Mouse (Mus musculus) large intestine, adult 2 months (tissue): ENCODE measurements around the gene Tmem126a. TPM values are rescaled to one million over a fixed set of nuclear protein-coding genes. Genes with fewer than 3 reads are reported as not detected.

Source experiments
- DNase-seq: peaks from one replicate; pipeline ENCODE4 v3.0.0-alpha.2; 2012; ENCODE audit warnings: low read depth, low spot score
- WGBS: fragments of 180-500 bp; shearing (Covaris S2); methylation state at CpG from one replicate; pipeline ENCODE4 v1.1.7; 2018; 5-methylcytosine and 5-hydroxymethylcytosine counted together
- polyA plus RNA-seq: library from polyadenylated mRNA; depleted of rRNA; stranded (reverse); fragments of >200 nt; gene quantifications from 2 replicates; pipeline ENCODE4 v1.2.3, GENCODE M21; 2012; rRNA removed

Gene Tmem126a
- polyA plus RNA-seq, 1 experiment, result 33.7 TPM

DNA sequence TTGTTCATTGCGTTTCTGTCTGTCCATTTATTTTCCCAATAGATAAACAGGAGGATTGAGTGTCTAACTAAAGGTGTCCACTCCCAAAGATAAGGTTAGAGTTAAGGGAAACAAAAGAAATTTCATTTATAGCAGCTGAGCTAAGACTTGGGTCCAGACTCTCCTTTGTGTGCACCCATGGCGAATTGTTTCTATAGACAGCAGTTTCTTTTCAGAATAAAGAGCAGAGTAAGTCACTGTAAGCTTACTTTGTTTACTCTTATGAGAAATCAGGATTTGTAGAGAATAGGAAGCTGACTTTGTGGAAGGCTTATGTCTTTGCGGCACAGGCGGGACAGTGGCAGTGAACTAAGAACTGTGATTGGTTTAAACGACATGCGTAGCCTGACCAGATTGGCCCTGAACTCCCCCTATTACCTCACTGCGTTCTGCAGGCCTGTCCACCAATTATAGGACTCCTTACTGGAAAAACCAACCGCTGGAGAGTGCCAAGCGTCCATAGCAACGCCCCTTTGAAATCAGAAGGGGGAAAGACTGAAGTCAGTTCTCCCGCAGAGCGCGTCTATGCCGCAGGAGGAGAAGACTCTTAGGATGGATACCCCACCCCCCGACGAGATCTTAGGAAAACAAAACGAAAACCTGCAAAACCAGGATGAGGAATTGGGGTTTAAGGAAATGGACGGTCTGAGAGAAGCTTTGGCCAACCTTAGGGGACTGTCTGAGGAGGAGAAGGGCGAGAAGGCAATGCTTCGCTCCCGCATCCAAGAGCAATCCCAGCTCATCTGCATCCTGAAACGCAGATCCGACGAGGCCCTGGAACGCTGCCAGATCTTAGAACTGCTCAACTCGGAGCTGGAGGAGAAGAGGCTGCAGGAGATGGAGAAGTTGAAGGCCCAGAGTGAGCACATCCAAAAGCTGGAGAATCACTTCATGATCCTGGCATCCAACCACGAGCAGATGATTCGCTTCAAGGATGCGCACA lies 30.7 kb downstream of the Tmem126a start, which contains the start of gene Ccdc89:
Ccdc89 (plus strand) TSS at position 558 of the 982 bp plus-strand sequence.
- DNase-seq, result peak; percentile 62
- 23% methylated on average over 29 of the region's 29 CpGs for WGBS

DNA sequence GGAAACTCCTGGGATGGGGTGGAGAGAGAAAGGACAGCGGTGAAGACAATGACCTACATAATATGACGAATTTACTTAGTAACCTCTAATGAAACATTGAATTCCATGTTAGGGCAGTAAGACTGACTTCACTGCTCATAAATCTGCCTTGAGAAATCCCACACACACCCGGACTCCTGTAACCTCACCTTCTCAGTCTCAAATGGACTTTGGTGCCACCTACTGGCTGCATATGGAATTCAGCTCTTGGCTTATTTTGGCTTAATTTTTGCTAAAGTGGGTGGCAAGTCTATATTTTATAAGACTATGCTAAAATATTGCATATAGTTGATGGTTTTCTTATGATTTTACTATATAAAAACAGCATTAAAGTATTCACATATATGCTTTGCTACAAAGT lies 47.1 kb downstream of the Tmem126a start:
- WGBS, result 25% methylated on average over 3 of the region's 3 CpGs
- peak; percentile 57 for DNase-seq

Other genes with a start within 250 kb of the Tmem126a start
- not detected in 2 replicates for gene Ccdc83, start 191.5 kb downstream of the Tmem126a start, polyA plus RNA-seq
- gene Sytl2, start 155.0 kb downstream of the Tmem126a start, polyA plus RNA-seq, result 8.2 and 15.1 TPM in 2 replicates
- gene Ccdc89, start 30.7 kb downstream of the Tmem126a start, polyA plus RNA-seq, result 0.09 TPM in 1 of 2 replicates, not detected in the other
- 17.2 and 28.5 TPM in 2 replicates for gene Crebzf, start 14.5 kb downstream of the Tmem126a start, polyA plus RNA-seq
- 8.4 and 8.6 TPM in 2 replicates for gene Tmem126b, start 18.8 kb upstream of the Tmem126a start, polyA plus RNA-seq
- 0.21 and 0.71 TPM in 2 replicates for gene Dlg2, start 19.4 kb upstream of the Tmem126a start, polyA plus RNA-seq